Mouse (Mus musculus): ENCODE measurements around the gene Zbtb12. TPM values are rescaled to one million over a fixed set of nuclear protein-coding genes. Genes with fewer than 3 reads are reported as not detected.
A peak's percentile ranks its signal among the peaks of the same experiment; 100 is the strongest.

The Zbtb12 gene
- total and polyA plus RNA-seq, 2 experiments from 2014 or later: 8.1 to 39.1 TPM

GRCm38 (mm10) chr17:34893072-34893824 is 14.0 kb downstream of the Zbtb12 start:
- no peaks in the 10 kb centered on the region for H3K9me3 ChIP-seq (ENCODE audit: low read length)
- no peaks in the 10 kb centered on the region for H3K36me3 ChIP-seq (ENCODE audit: insufficient read depth, low read length)
- TF ChIP-seq CTCF (IDR thresholded peaks at IDR 0.05): no peak
- no peak for DNase-seq (ENCODE audit: low spot score)
- peak overlapping the region; percentile 33; the same call in 1 of the 2 replicates for H3K9ac ChIP-seq (replicated peaks; ENCODE audit: low read length, poor library complexity, severe bottlenecking)
- WGBS: 68% methylated on average over 12 of the region's 12 CpGs
- H3K27ac ChIP-seq (ENCODE audit: low read depth, low read length): peak overlapping the region; percentile 76
- H3K4me3 ChIP-seq (ENCODE audit: low read depth, low read length): peak overlapping the region; percentile 71
- no peaks in the 10 kb centered on the region for H3K27me3 ChIP-seq (ENCODE audit: insufficient read depth, low read length)
- peaks cover 18% of the 10 kb centered on the region for H3K4me1 ChIP-seq (ENCODE audit: insufficient read depth, low read length)
- no peak for ATAC-seq (ENCODE audit: low FRiP score)
- peak overlapping the region; percentile 65 for H3K4me2 ChIP-seq (ENCODE audit: low read depth, low read length, poor library complexity, severe bottlenecking)

- H3K9me3 ChIP-seq (ENCODE audit: low read length): no peaks in the 10 kb centered on the region
- peak; percentile 90 for ATAC-seq (ENCODE audit: low FRiP score)
- TF ChIP-seq CTCF (IDR thresholded peaks at IDR 0.05): peak; percentile 47
- peaks cover 18% of the 10 kb centered on the region for H3K4me1 ChIP-seq (ENCODE audit: insufficient read depth, low read length)
- no peaks in the 10 kb centered on the region for H3K27me3 ChIP-seq (ENCODE audit: insufficient read depth, low read length)
- no peaks in the 10 kb centered on the region for H3K36me3 ChIP-seq (ENCODE audit: insufficient read depth, low read length)
- H3K9ac ChIP-seq (replicated peaks; ENCODE audit: low read length, poor library complexity, severe bottlenecking): peak overlapping the region; percentile 88
- H3K4me2 ChIP-seq (ENCODE audit: low read depth, low read length, poor library complexity, severe bottlenecking): peak overlapping the region; percentile 65
- under 1% methylated on average over 26 of the region's 51 CpGs for WGBS
- peak overlapping the region; percentile 71 for H3K4me3 ChIP-seq (ENCODE audit: low read depth, low read length)
- DNase-seq (ENCODE audit: low spot score): peak; percentile 98
- H3K27ac ChIP-seq (ENCODE audit: low read depth, low read length): peak overlapping the region; percentile 92
Observed at GRCm38 (mm10) chr17:34894074-34894597, 14.9 kb downstream of the Zbtb12 start.

GRCm38 (mm10) chr17:34894801-34895530 is 15.7 kb downstream of the Zbtb12 start:
- 3% methylated on average over 44 of the region's 51 CpGs for WGBS
- ATAC-seq (ENCODE audit: low FRiP score): peak; percentile 55

GRCm38 (mm10) chr17:34895724-34896123 is 16.4 kb downstream of the Zbtb12 start:
- ATAC-seq (ENCODE audit: low FRiP score): no peak
- peaks cover 18% of the 10 kb centered on the region for H3K4me1 ChIP-seq (ENCODE audit: insufficient read depth, low read length)
- H3K4me2 ChIP-seq (ENCODE audit: low read depth, low read length, poor library complexity, severe bottlenecking): peak overlapping the region; percentile 65
- TF ChIP-seq CTCF (IDR thresholded peaks at IDR 0.05): no peak
- no peaks in the 10 kb centered on the region for H3K27me3 ChIP-seq (ENCODE audit: insufficient read depth, low read length)
- H3K9me3 ChIP-seq (ENCODE audit: low read length): no peaks in the 10 kb centered on the region
- H3K9ac ChIP-seq (replicated peaks; ENCODE audit: low read length, poor library complexity, severe bottlenecking): peak overlapping the region; percentile 88; the same call in 1 of the 2 replicates
- peak overlapping the region; percentile 51; the same call in 1 of the 2 replicates for H3K27ac ChIP-seq (ENCODE audit: low read depth, low read length)
- H3K4me3 ChIP-seq (ENCODE audit: low read depth, low read length): peak overlapping the region; percentile 71
- no peak for DNase-seq (ENCODE audit: low spot score)
- H3K36me3 ChIP-seq (ENCODE audit: insufficient read depth, low read length): no peaks in the 10 kb centered on the region
- WGBS: 84% methylated on average over 15 of the region's 15 CpGs

More at GRCm38 (mm10) chr17:34894801-34895530, 15.7 kb downstream of the Zbtb12 start:
- Histone ChIP-seq H3K36me3 (ENCODE audit: insufficient read depth, low read length) (no peaks in the 10 kb centered on the region), H3K4me1 (ENCODE audit: insufficient read depth, low read length) (peaks cover 18% of the 10 kb centered on the region), H3K27me3 (ENCODE audit: insufficient read depth, low read length) (no peaks in the 10 kb centered on the region), H3K9me3 (ENCODE audit: low read length) (no peaks in the 10 kb centered on the region), H3K4me3 (ENCODE audit: low read depth, low read length) (peak overlapping the region; percentile 71), H3K27ac (ENCODE audit: low read depth, low read length) (peak overlapping the region; percentile 92), H3K9ac (replicated peaks; ENCODE audit: low read length, poor library complexity, severe bottlenecking) (peak overlapping the region; percentile 88), H3K4me2 (ENCODE audit: low read depth, low read length, poor library complexity, severe bottlenecking) (peak overlapping the region; percentile 65)
- no peak for TF ChIP-seq CTCF (IDR thresholded peaks at IDR 0.05)
- DNase-seq (ENCODE audit: low spot score): peak; percentile 31

GRCm38 (mm10) chr17:34896366-34896765 is 17.1 kb downstream of the Zbtb12 start:
- TF ChIP-seq CTCF (IDR thresholded peaks at IDR 0.05): no peak

More at GRCm38 (mm10) chr17:34896366-34896765, 17.1 kb downstream of the Zbtb12 start:
- H3K9me3 ChIP-seq (ENCODE audit: low read length): no peaks in the 10 kb centered on the region
- WGBS: 85% methylated on average over 17 of the region's 17 CpGs
- no peak for ATAC-seq (ENCODE audit: low FRiP score)
- no peaks in the 10 kb centered on the region for H3K27me3 ChIP-seq (ENCODE audit: insufficient read depth, low read length)
- no peak for DNase-seq (ENCODE audit: low spot score)
- H3K9ac ChIP-seq (replicated peaks; ENCODE audit: low read length, poor library complexity, severe bottlenecking): no peak overlapping the region
- H3K4me3 ChIP-seq (ENCODE audit: low read depth, low read length): no peak overlapping the region
- peaks cover 18% of the 10 kb centered on the region for H3K4me1 ChIP-seq (ENCODE audit: insufficient read depth, low read length)
- H3K4me2 ChIP-seq (ENCODE audit: low read depth, low read length, poor library complexity, severe bottlenecking): peak overlapping the region; percentile 65; the same call in 1 of the 2 replicates
- no peak overlapping the region; the same call in 1 of the 2 replicates for H3K27ac ChIP-seq (ENCODE audit: low read depth, low read length)
- H3K36me3 ChIP-seq (ENCODE audit: insufficient read depth, low read length): no peaks in the 10 kb centered on the region
